Mouse (Mus musculus): ENCODE data around the gene Smpdl3a.

- no peak for TF ChIP-seq POLR2A (IDR thresholded peaks at IDR 0.05; ENCODE audit: low read depth, low read length)
- no peak for TF ChIP-seq CTCF (IDR thresholded peaks at IDR 0.05; ENCODE audit: borderline replicate concordance, insufficient read depth, low read length)
Measured at GRCm38 (mm10) chr10:57796057-57796456, 1.9 kb downstream of the Smpdl3a start.

Data from embryonic fibroblast, embryonic 13.5 days (primary cell).